In genomic region chr10:80396822-80397523, GRCm38 (mm10) we compare ENCODE assay signal across 9 mouse cellular contexts. TPM values are rescaled to one million over a fixed set of nuclear protein-coding genes. Genes with fewer than 3 reads are reported as not detected.
A peak's percentile ranks its signal among the peaks of the same experiment; 100 is the strongest.
DNase-seq lines count a peak whose midpoint lies in the region; ATAC-seq and TF ChIP-seq lines count a peak whose summit lies in the region.
"Had no signal": no experiment of that assay in that cellular context is flagged by ENCODE, and none has a peak within 500 bp of the region (broad histone marks: within the 10 kb centered on the region; RNA-seq: fewer than 3 reads in every experiment).

No protein-coding gene starts in this region.

- ATAC-seq in erythroblast, adult 5-6 weeks (replicated peaks; ENCODE audit: low FRiP score, poor library complexity, severe bottlenecking) = no peak
- no peak for ATAC-seq in forebrain, postnatal 0 days
- no peak for ATAC-seq in liver, embryonic 16.5 days (ENCODE audit: low read depth)
- ATAC-seq in erythroid progenitor cell, adult 5-6 weeks (replicated peaks; ENCODE audit: low FRiP score, poor library complexity, severe bottlenecking) = no peak

- H3K4me3 ChIP-seq in erythroblast, embryonic 14.5 days (replicated peaks) = peak overlapping the region; percentile 80
- peak overlapping the region; percentile 87 for H3K4me3 ChIP-seq in E14TG2a.4 (replicated peaks; ENCODE audit: low read length)
- H3K4me3 ChIP-seq in forebrain, postnatal 0 days (ENCODE audit: low read depth, low read length) = no peak overlapping the region
- H3K4me3 ChIP-seq in liver, embryonic 16.5 days (ENCODE audit: low read depth, low read length) = peak overlapping the region; percentile 96

- H3K4me1 ChIP-seq in erythroblast, embryonic 14.5 days (ENCODE audit: control insufficient read depth) = peaks cover 61% of the 10 kb centered on the region
- peaks cover 80% of the 10 kb centered on the region for H3K4me1 ChIP-seq in E14TG2a.4 (replicated peaks; ENCODE audit: low read depth, low read length)
- H3K4me1 ChIP-seq in forebrain, postnatal 0 days (ENCODE audit: insufficient read depth) = peaks cover 18% of the 10 kb centered on the region
- H3K4me1 ChIP-seq in liver, embryonic 16.5 days (ENCODE audit: control insufficient read depth, low read depth, low read length) = peaks cover 36% of the 10 kb centered on the region

- H3K9ac ChIP-seq in forebrain, postnatal 0 days = peak overlapping the region; percentile 97
- peak overlapping the region; percentile 97 for H3K9ac ChIP-seq in liver, embryonic 16.5 days (ENCODE audit: low read depth, low read length)

- DNase-seq in forebrain, postnatal 0 days = no peak
- DNase-seq in left cerebral cortex, postnatal 4 days = no peak
- no peak for DNase-seq in kidney, adult 18-20 months

- TF ChIP-seq CTCF in E14TG2a.4 (conservative IDR thresholded peaks at IDR 0.05; ENCODE audit: low read length) = no peak
- no peak for TF ChIP-seq CTCF in forebrain, postnatal 0 days (IDR thresholded peaks at IDR 0.05; ENCODE audit: low read depth)

- intact Hi-C loops in left cerebral cortex, postnatal 4 days (cut with DNase I) = no loop called here

- H3K27ac ChIP-seq in forebrain, postnatal 0 days (ENCODE audit: low read depth, low read length) = peak overlapping the region; percentile 100
- peak overlapping the region; percentile 99; the same call in 1 of the 2 replicates for H3K27ac ChIP-seq in liver, embryonic 16.5 days (ENCODE audit: low read length)

- H3K4me2 ChIP-seq in forebrain, postnatal 0 days (ENCODE audit: low read depth) = peak overlapping the region; percentile 85
- H3K4me2 ChIP-seq in liver, embryonic 16.5 days (ENCODE audit: low read depth, low read length) = peak overlapping the region; percentile 98

- 90% methylated on average over 11 of the region's 11 CpGs for WGBS in forebrain, postnatal 0 days
- 68% methylated on average over 11 of the region's 11 CpGs for WGBS in liver, embryonic 16.5 days (ENCODE audit: insufficient replicate concordance)

- H3K27me3 ChIP-seq in erythroblast, embryonic 14.5 days (ENCODE audit: control insufficient read depth) = no peaks in the 10 kb centered on the region
- no peaks in the 10 kb centered on the region for H3K27me3 ChIP-seq in E14TG2a.4 (ENCODE audit: insufficient read depth, low read length)
- no peaks in the 10 kb centered on the region for H3K27me3 ChIP-seq in forebrain, postnatal 0 days (ENCODE audit: insufficient read depth, low read length)
- no peaks in the 10 kb centered on the region for H3K27me3 ChIP-seq in liver, embryonic 16.5 days (ENCODE audit: control insufficient read depth, insufficient read depth, low read depth, low read length)

- no peaks in the 10 kb centered on the region for H3K9me3 ChIP-seq in erythroblast, embryonic 14.5 days (ENCODE audit: control insufficient read depth, low read length)
- no peaks in the 10 kb centered on the region for H3K9me3 ChIP-seq in E14TG2a.4 (ENCODE audit: low read length)
- H3K9me3 ChIP-seq in forebrain, postnatal 0 days (ENCODE audit: low read length) = no peaks in the 10 kb centered on the region
- H3K9me3 ChIP-seq in liver, embryonic 16.5 days (replicated peaks; ENCODE audit: control insufficient read depth, low read length) = no peaks in the 10 kb centered on the region

- H3K36me3 ChIP-seq in erythroblast, embryonic 14.5 days (ENCODE audit: control insufficient read depth) = peaks cover 73% of the 10 kb centered on the region
- H3K36me3 ChIP-seq in E14TG2a.4 (ENCODE audit: insufficient read depth, low read length) = peaks cover 76% of the 10 kb centered on the region
- H3K36me3 ChIP-seq in forebrain, postnatal 0 days (ENCODE audit: insufficient read depth) = peaks cover 38% of the 10 kb centered on the region
- peaks cover 37% of the 10 kb centered on the region for H3K36me3 ChIP-seq in liver, embryonic 16.5 days (ENCODE audit: control insufficient read depth, insufficient read depth)

RNA-seq across cellular contexts. Expression of gene Mbd3, which starts 2.4 kb away (rescaled TPM):
- 24.1 and 26.2 TPM in 2 replicates for polyA plus RNA-seq in erythroblast, embryonic 14.5 days (2012)
- 11.9 and 38.4 TPM in 2 replicates for total RNA-seq in erythroblast, adult 5-6 weeks (2015; ENCODE audit: low replicate concordance)
- total RNA-seq in erythroblast, adult 5-6 weeks (2017; ENCODE audit: low replicate concordance) = 10.5 and 21.3 TPM in 2 replicates
- total RNA-seq in forebrain, postnatal 0 days (2014; rRNA removed) = 37.9 and 43.9 TPM in 2 replicates
- 183 and 196 TPM in 2 replicates for polyA plus RNA-seq in forebrain, postnatal 0 days (2015; fragmentation: Nextera tagmentation; extraction: Ambion mirVana)
- 49.2 and 52.7 TPM in 2 replicates for polyA plus RNA-seq in liver, embryonic 16.5 days (2015; fragmentation: Nextera tagmentation; extraction: Ambion mirVana)
- total RNA-seq in erythroid progenitor cell, adult 5-6 weeks (2015; ENCODE audit: low replicate concordance) = 33.5 TPM in 2 replicates
- total RNA-seq in erythroid progenitor cell, adult 5-6 weeks (2017; ENCODE audit: low replicate concordance) = 39.7 and 45.8 TPM in 2 replicates
- total RNA-seq in left cerebral cortex, postnatal 4 days (2021) = 100 to 1,000 TPM; 138 to 147 TPM

RNA-seq across cellular contexts. Expression of gene Mex3d, which starts 9.5 kb away (rescaled TPM):
- 0.53 and 0.55 TPM in 2 replicates for polyA plus RNA-seq in erythroblast, embryonic 14.5 days (2012)
- total RNA-seq in erythroblast, adult 5-6 weeks (2015; ENCODE audit: low replicate concordance) = 1.5 TPM in 1 of 2 replicates, not detected in the other
- 0.51 and 0.70 TPM in 2 replicates for total RNA-seq in erythroblast, adult 5-6 weeks (2017; ENCODE audit: low replicate concordance)
- 107 and 120 TPM in 2 replicates for total RNA-seq in forebrain, postnatal 0 days (2014; rRNA removed)
- 18.3 and 18.4 TPM in 2 replicates for polyA plus RNA-seq in forebrain, postnatal 0 days (2015; fragmentation: Nextera tagmentation; extraction: Ambion mirVana)
- 0.32 and 0.60 TPM in 2 replicates for polyA plus RNA-seq in liver, embryonic 16.5 days (2015; fragmentation: Nextera tagmentation; extraction: Ambion mirVana)
- total RNA-seq in erythroid progenitor cell, adult 5-6 weeks (2015; ENCODE audit: low replicate concordance) = 1.4 TPM in 1 of 2 replicates, not detected in the other
- total RNA-seq in erythroid progenitor cell, adult 5-6 weeks (2017; ENCODE audit: low replicate concordance) = 6.7 TPM in 1 of 2 replicates, not detected in the other
- 10 to 100 TPM; 75.5 to 80.1 TPM for total RNA-seq in left cerebral cortex, postnatal 4 days (2021)

RNA-seq across cellular contexts. Expression of gene Uqcr11, which starts 9.7 kb away (rescaled TPM):
- 197 and 289 TPM in 2 replicates for polyA plus RNA-seq in erythroblast, embryonic 14.5 days (2012)
- total RNA-seq in erythroblast, adult 5-6 weeks (2015; ENCODE audit: low replicate concordance) = 38.2 and 42.4 TPM in 2 replicates
- 56.0 and 60.8 TPM in 2 replicates for total RNA-seq in erythroblast, adult 5-6 weeks (2017; ENCODE audit: low replicate concordance)
- 230 and 424 TPM in 2 replicates for total RNA-seq in forebrain, postnatal 0 days (2014; rRNA removed)
- 688 and 881 TPM in 2 replicates for polyA plus RNA-seq in forebrain, postnatal 0 days (2015; fragmentation: Nextera tagmentation; extraction: Ambion mirVana)
- polyA plus RNA-seq in liver, embryonic 16.5 days (2015; fragmentation: Nextera tagmentation; extraction: Ambion mirVana) = 509 and 519 TPM in 2 replicates
- 65.8 and 80.0 TPM in 2 replicates for total RNA-seq in erythroid progenitor cell, adult 5-6 weeks (2015; ENCODE audit: low replicate concordance)
- total RNA-seq in erythroid progenitor cell, adult 5-6 weeks (2017; ENCODE audit: low replicate concordance) = 67.9 and 87.3 TPM in 2 replicates
- total RNA-seq in left cerebral cortex, postnatal 4 days (2021) = 100 to 1,000 TPM; 282 to 286 TPM

RNA-seq across cellular contexts. Expression of gene Tcf3, which starts 36.5 kb away (rescaled TPM):
- 61.1 and 64.8 TPM in 2 replicates for polyA plus RNA-seq in erythroblast, embryonic 14.5 days (2012)
- 30.7 and 31.1 TPM in 2 replicates for total RNA-seq in erythroblast, adult 5-6 weeks (2015; ENCODE audit: low replicate concordance)
- 27.9 and 39.6 TPM in 2 replicates for total RNA-seq in erythroblast, adult 5-6 weeks (2017; ENCODE audit: low replicate concordance)
- total RNA-seq in forebrain, postnatal 0 days (2014; rRNA removed) = 69.0 and 91.4 TPM in 2 replicates
- 34.3 and 36.1 TPM in 2 replicates for polyA plus RNA-seq in forebrain, postnatal 0 days (2015; fragmentation: Nextera tagmentation; extraction: Ambion mirVana)
- 39.8 and 44.4 TPM in 2 replicates for polyA plus RNA-seq in liver, embryonic 16.5 days (2015; fragmentation: Nextera tagmentation; extraction: Ambion mirVana)
- total RNA-seq in erythroid progenitor cell, adult 5-6 weeks (2015; ENCODE audit: low replicate concordance) = 127 and 148 TPM in 2 replicates
- total RNA-seq in erythroid progenitor cell, adult 5-6 weeks (2017; ENCODE audit: low replicate concordance) = 140 and 145 TPM in 2 replicates
- total RNA-seq in left cerebral cortex, postnatal 4 days (2021) = 10 to 100 TPM; 51.9 to 53.7 TPM

RNA-seq across cellular contexts. Expression of gene Plk5, which starts 40.7 kb away (rescaled TPM):
- not detected in 2 replicates for polyA plus RNA-seq in erythroblast, embryonic 14.5 days (2012)
- total RNA-seq in erythroblast, adult 5-6 weeks (2015; ENCODE audit: low replicate concordance) = not detected in 2 replicates
- not detected in 2 replicates for total RNA-seq in erythroblast, adult 5-6 weeks (2017; ENCODE audit: low replicate concordance)
- 8.3 and 12.9 TPM in 2 replicates for total RNA-seq in forebrain, postnatal 0 days (2014; rRNA removed)
- 4.6 and 7.4 TPM in 2 replicates for polyA plus RNA-seq in forebrain, postnatal 0 days (2015; fragmentation: Nextera tagmentation; extraction: Ambion mirVana)
- polyA plus RNA-seq in liver, embryonic 16.5 days (2015; fragmentation: Nextera tagmentation; extraction: Ambion mirVana) = 0.05 and 0.18 TPM in 2 replicates
- not detected in 2 replicates for total RNA-seq in erythroid progenitor cell, adult 5-6 weeks (2015; ENCODE audit: low replicate concordance)
- not detected in 2 replicates for total RNA-seq in erythroid progenitor cell, adult 5-6 weeks (2017; ENCODE audit: low replicate concordance)
- 1 to 10 TPM; 4.2 to 6.1 TPM for total RNA-seq in left cerebral cortex, postnatal 4 days (2021)
- total RNA-seq: hematopoietic stem cell, adult 5-6 weeks had no signal

Comparison
In these comparisons a context has a peak if more than half of its experiments do, and no peak if none do; other contexts are left out.
1. RNA of gene Mex3d, which starts 9.5 kb away (total RNA-seq): 107 to 120 TPM in forebrain, postnatal 0 days and 75.5 to 80.1 TPM in left cerebral cortex, postnatal 4 days; 0.51 to 1.5 TPM in erythroblast, adult 5-6 weeks and 1.4 to 6.7 TPM in erythroid progenitor cell, adult 5-6 weeks; every median in the first group is over 4 times any median in the second.